Mouse (Mus musculus) small intestine, adult 2 months (tissue): ENCODE results near the gene Rassf6.

Source experiments
- CTCF ChIP-seq: fragments of 200-500 bp; IDR thresholded peaks from 2 replicates; pipeline ENCODE4 v1.5.1; 2012; ENCODE audit warnings: low read depth, mild to moderate bottlenecking, control low read depth, inconsistent platforms, low read length, moderate library complexity, mixed read lengths; ENCODE audit not compliant: insufficient replicate concordance, insufficient read length; ENCODE audit errors: extremely low read depth
- POLR2A ChIP-seq: fragments of 200-500 bp; IDR thresholded peaks from 2 replicates; pipeline ENCODE4 v1.6.1; 2012; ENCODE audit warnings: low read depth, mild to moderate bottlenecking, control low read depth, inconsistent platforms, low read length, moderate library complexity

DNA sequence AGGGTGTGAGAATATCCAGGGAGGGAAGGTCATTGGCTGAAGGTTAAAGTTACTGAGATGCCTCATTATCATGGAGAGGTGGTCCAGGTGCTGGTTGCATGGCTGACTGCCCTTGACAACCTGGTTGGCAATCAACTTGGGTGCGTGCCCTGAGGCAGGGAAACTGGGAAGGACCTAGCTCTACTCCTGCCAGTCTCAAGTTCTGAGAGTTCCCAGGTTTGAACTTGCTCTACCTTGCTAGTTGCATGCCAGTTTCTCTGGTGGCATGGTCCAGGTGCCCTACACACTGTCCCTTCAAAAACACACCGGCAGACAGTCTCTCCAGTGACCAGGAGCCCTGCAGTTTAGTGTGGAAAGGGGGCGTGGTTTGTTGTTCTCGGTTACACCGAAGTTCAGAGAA lies 7.0 kb upstream of the Rassf6 start:
- no peak for TF ChIP-seq POLR2A
- no peak for TF ChIP-seq CTCF
